Mouse (Mus musculus): ENCODE measurements at regions not wholly inside any gene's neighbourhood (a gene's known extent, or its start where the extent isn't known, plus 50 kb on each side); places are given as distances from the start of the nearest gene placed in this dataset.
A peak's percentile ranks its signal among the peaks of the same experiment; 100 is the strongest.
"Not testable (repeated sequence)": the region's sequence is repeated elsewhere in the genome, so short reads cannot be mapped to it uniquely, and the experiment has no call there.

GRCm38 (mm10) chr15:32749971-32750370, 505.4 kb downstream of the Sema5a start:
- 62% methylated on average over 2 of the region's 2 CpGs for WGBS (ENCODE audit: insufficient replicate concordance)
- H3K27me3 ChIP-seq: no peaks in the 10 kb centered on the region
- no peak for ATAC-seq (ENCODE audit: low read depth)

DNA sequence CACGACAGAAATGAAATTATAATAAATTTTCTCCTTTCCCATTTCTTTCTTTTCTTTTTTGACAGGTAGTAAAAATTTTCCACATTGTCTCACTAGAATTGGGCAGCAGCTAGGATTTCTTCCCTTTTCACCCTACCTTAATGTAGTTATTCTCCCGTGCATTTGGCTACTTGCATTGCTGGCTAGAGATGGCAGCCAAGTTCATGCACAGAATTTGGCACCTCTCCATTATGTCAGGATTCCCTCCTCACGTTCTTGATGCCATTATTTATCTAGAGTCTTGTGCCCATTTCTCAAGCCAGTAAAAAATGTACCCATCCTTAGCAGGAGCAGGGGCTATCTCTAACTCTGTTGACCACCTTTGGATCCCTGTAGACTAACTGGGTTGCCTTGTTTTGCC, 507.4 kb downstream of the Sema5a start:
- no peaks in the 10 kb centered on the region for H3K36me3 ChIP-seq
- no peak overlapping the region for H3K4me2 ChIP-seq
- no peak overlapping the region for H3K9ac ChIP-seq
- DNase-seq (no peak), ATAC-seq (ENCODE audit: low read depth) (no peak)
- H3K27me3 ChIP-seq: no peaks in the 10 kb centered on the region
- no peaks in the 10 kb centered on the region for H3K4me1 ChIP-seq (replicated peaks)
- WGBS (ENCODE audit: insufficient replicate concordance): 43% methylated on average over 3 of the region's 3 CpGs
- H3K4me3 ChIP-seq (replicated peaks): no peak overlapping the region
- H3K27ac ChIP-seq: no peak overlapping the region
- no peaks in the 10 kb centered on the region for H3K9me3 ChIP-seq (replicated peaks)

More at GRCm38 (mm10) chr15:32749971-32750370, 505.4 kb downstream of the Sema5a start:
- H3K36me3 ChIP-seq: no peaks in the 10 kb centered on the region
- DNase-seq: no peak
- H3K4me2 ChIP-seq: no peak overlapping the region
- H3K9me3 ChIP-seq (replicated peaks): no peaks in the 10 kb centered on the region
- H3K27ac ChIP-seq: no peak overlapping the region
- no peak overlapping the region for H3K9ac ChIP-seq
- H3K4me1 ChIP-seq (replicated peaks): no peaks in the 10 kb centered on the region
- no peak overlapping the region for H3K4me3 ChIP-seq (replicated peaks)

DNA sequence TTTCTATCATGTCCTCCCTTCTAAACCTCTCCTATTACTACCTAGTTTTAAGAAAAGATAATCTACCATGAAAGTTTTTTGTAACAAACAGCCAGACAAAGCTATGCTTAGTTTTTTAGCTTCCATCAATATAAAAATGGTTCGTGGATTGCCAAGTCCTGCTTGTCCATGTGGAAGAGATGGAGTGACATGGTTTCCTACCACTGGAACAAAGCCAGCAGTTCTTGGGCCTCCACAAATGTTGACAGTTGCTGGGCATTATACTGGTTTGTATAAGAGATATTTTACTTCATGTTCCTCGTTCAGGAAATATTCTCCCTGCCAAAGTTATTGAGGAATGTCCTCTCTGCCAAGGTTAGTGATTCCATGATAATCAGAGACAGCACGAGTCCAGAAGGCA, 515.5 kb downstream of the Sema5a start:
- Histone ChIP-seq H3K27ac (no peak overlapping the region), H3K36me3 (no peaks in the 10 kb centered on the region), H3K9me3 (replicated peaks) (no peaks in the 10 kb centered on the region), H3K4me2 (no peak overlapping the region), H3K4me1 (replicated peaks) (no peaks in the 10 kb centered on the region), H3K9ac (no peak overlapping the region), H3K4me3 (replicated peaks) (no peak overlapping the region), H3K27me3 (no peaks in the 10 kb centered on the region)
- ATAC-seq (ENCODE audit: low read depth) (no peak), DNase-seq (no peak)
- 52% methylated on average over 3 of the region's 3 CpGs for WGBS (ENCODE audit: insufficient replicate concordance)

GRCm38 (mm10) chr15:32766011-32766701, 521.5 kb downstream of the Sema5a start:
- H3K27ac ChIP-seq: no peak overlapping the region
- ATAC-seq (ENCODE audit: low read depth) (no peak), DNase-seq (no peak)
- 6% methylated on average over 4 of the region's 4 CpGs for WGBS (ENCODE audit: insufficient replicate concordance)
- H3K36me3 ChIP-seq: no peaks in the 10 kb centered on the region
- H3K9me3 ChIP-seq (replicated peaks): no peaks in the 10 kb centered on the region
- H3K4me3 ChIP-seq (replicated peaks): no peak overlapping the region
- no peak overlapping the region for H3K9ac ChIP-seq
- no peak overlapping the region for H3K4me2 ChIP-seq
- no peaks in the 10 kb centered on the region for H3K4me1 ChIP-seq (replicated peaks)
- H3K27me3 ChIP-seq: no peaks in the 10 kb centered on the region

- H3K27ac ChIP-seq: no peak overlapping the region
- H3K27me3 ChIP-seq: no peaks in the 10 kb centered on the region
- H3K4me1 ChIP-seq (replicated peaks): no peaks in the 10 kb centered on the region
- no peak overlapping the region for H3K4me2 ChIP-seq
- WGBS (ENCODE audit: insufficient replicate concordance): 25% methylated on average over 4 of the region's 5 CpGs
- H3K9ac ChIP-seq: no peak overlapping the region
- H3K36me3 ChIP-seq: no peaks in the 10 kb centered on the region
- DNase-seq (no peak), ATAC-seq (ENCODE audit: low read depth) (no peak)
- no peak overlapping the region for H3K4me3 ChIP-seq (replicated peaks)
- no peaks in the 10 kb centered on the region for H3K9me3 ChIP-seq (replicated peaks)
Measured at GRCm38 (mm10) chr15:32766746-32767471, 522.3 kb downstream of the Sema5a start.

DNA sequence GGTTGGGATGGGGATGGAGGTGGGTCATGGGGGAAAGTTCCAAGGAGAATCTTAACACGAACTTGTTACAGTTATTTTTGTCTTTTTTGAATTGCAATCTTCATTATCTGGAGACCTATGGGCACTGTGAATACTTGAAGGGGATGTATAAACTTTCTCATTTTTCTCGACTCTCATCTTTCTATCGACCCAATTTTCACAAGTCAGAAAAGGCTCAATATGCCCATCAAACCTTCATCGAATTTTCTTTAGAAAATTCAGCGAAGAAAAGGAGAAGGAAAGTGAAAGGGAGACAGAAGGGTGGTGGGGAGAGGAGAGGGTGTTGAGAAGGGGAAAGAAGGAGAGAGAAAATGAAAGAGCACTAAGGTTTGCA, 533.6 kb downstream of the Sema5a start:
- not testable (repeated sequence) for H3K4me3 ChIP-seq (replicated peaks); H3K36me3 ChIP-seq; H3K4me1 ChIP-seq (replicated peaks); DNase-seq; ATAC-seq (ENCODE audit: low read depth); H3K9ac ChIP-seq; H3K27me3 ChIP-seq; H3K4me2 ChIP-seq; H3K27ac ChIP-seq; H3K9me3 ChIP-seq (replicated peaks)
- 20% methylated on average over 5 of the region's 5 CpGs for WGBS (ENCODE audit: insufficient replicate concordance)

- H3K9me3 ChIP-seq (replicated peaks); H3K27ac ChIP-seq; H3K36me3 ChIP-seq; H3K27me3 ChIP-seq; H3K9ac ChIP-seq; DNase-seq; H3K4me1 ChIP-seq (replicated peaks): not testable (repeated sequence)
- ATAC-seq (ENCODE audit: low read depth): peak; percentile 65
- peak overlapping the region; percentile 43 for H3K4me3 ChIP-seq (replicated peaks)
- WGBS (ENCODE audit: insufficient replicate concordance): 1% methylated on average over 34 of the region's 34 CpGs
- peak overlapping the region; percentile 54 for H3K4me2 ChIP-seq
Measured at GRCm38 (mm10) chr15:32778599-32779273, 534.1 kb downstream of the Sema5a start.

GRCm38 (mm10) chr15:32779274-32779615, 534.6 kb downstream of the Sema5a start:
- ATAC-seq (ENCODE audit: low read depth); H3K27ac ChIP-seq; H3K9ac ChIP-seq; H3K36me3 ChIP-seq; H3K9me3 ChIP-seq (replicated peaks); DNase-seq; H3K27me3 ChIP-seq; H3K4me1 ChIP-seq (replicated peaks): not testable (repeated sequence)
- 11% methylated on average over 11 of the region's 11 CpGs for WGBS (ENCODE audit: insufficient replicate concordance)
- H3K4me3 ChIP-seq (replicated peaks): peak overlapping the region; percentile 43
- peak overlapping the region; percentile 54 for H3K4me2 ChIP-seq

- H3K27me3 ChIP-seq; H3K27ac ChIP-seq; H3K9ac ChIP-seq; DNase-seq; H3K4me2 ChIP-seq; H3K36me3 ChIP-seq; H3K4me1 ChIP-seq (replicated peaks); H3K9me3 ChIP-seq (replicated peaks); ATAC-seq (ENCODE audit: low read depth); H3K4me3 ChIP-seq (replicated peaks): not testable (repeated sequence)
- WGBS (ENCODE audit: insufficient replicate concordance): 65% methylated on average over 1 of the region's 1 CpGs
Measured at GRCm38 (mm10) chr15:32781609-32782008, 537.0 kb downstream of the Sema5a start.

GRCm38 (mm10) chr15:32799222-32799621, 554.6 kb downstream of the Sema5a start:
- DNase-seq: no peak
- ATAC-seq (ENCODE audit: low read depth): no peak
- Histone ChIP-seq H3K4me2 (no peak overlapping the region), H3K4me1 (replicated peaks) (no peaks in the 10 kb centered on the region), H3K27ac (no peak overlapping the region), H3K27me3 (no peaks in the 10 kb centered on the region), H3K9ac (no peak overlapping the region), H3K36me3 (no peaks in the 10 kb centered on the region), H3K4me3 (replicated peaks) (no peak overlapping the region), H3K9me3 (replicated peaks) (no peaks in the 10 kb centered on the region; the same call in 1 of the 2 replicates)
- 45% methylated on average over 1 of the region's 1 CpGs for WGBS (ENCODE audit: insufficient replicate concordance)

- Histone ChIP-seq H3K4me2 (no peak overlapping the region), H3K36me3 (no peaks in the 10 kb centered on the region), H3K9me3 (replicated peaks) (no peaks in the 10 kb centered on the region), H3K4me1 (replicated peaks) (no peaks in the 10 kb centered on the region), H3K27ac (no peak overlapping the region), H3K9ac (no peak overlapping the region), H3K27me3 (no peaks in the 10 kb centered on the region), H3K4me3 (replicated peaks) (no peak overlapping the region)
- ATAC-seq (ENCODE audit: low read depth): no peak
- WGBS (ENCODE audit: insufficient replicate concordance): 53% methylated on average over 2 of the region's 2 CpGs
- DNase-seq: no peak
Measured at GRCm38 (mm10) chr15:32810849-32811632, 566.4 kb downstream of the Sema5a start.
